Mouse (Mus musculus): Measurements from ENCODE around the gene Ccin. TPM values are rescaled to one million over a fixed set of nuclear protein-coding genes. Genes with fewer than 3 reads are reported as not detected.

The Ccin gene
- total and polyA plus RNA-seq, 2 experiments from 2014 or later, result 0.19 TPM; not detected in 1

- no peak for TF ChIP-seq CTCF (IDR thresholded peaks at IDR 0.05; ENCODE audit: low read depth)
- ATAC-seq, result no peak
- Histone ChIP-seq H3K36me3 (ENCODE audit: insufficient read depth) (no peaks in the 10 kb centered on the region), H3K27me3 (ENCODE audit: insufficient read depth, low read length) (no peaks in the 10 kb centered on the region), H3K4me2 (ENCODE audit: low read depth) (no peak overlapping the region), H3K9me3 (ENCODE audit: low read length) (no peaks in the 10 kb centered on the region), H3K4me1 (ENCODE audit: insufficient read depth) (no peaks in the 10 kb centered on the region), H3K27ac (ENCODE audit: low read depth, low read length) (no peak overlapping the region), H3K4me3 (ENCODE audit: low read depth, low read length) (no peak overlapping the region), H3K9ac (no peak overlapping the region)
- WGBS, result 88% methylated on average over 6 of the region's 6 CpGs
- no peak for DNase-seq
Observed at GRCm38 (mm10) chr4:44003622-44004021, 20.3 kb downstream of the Ccin start.

DNA sequence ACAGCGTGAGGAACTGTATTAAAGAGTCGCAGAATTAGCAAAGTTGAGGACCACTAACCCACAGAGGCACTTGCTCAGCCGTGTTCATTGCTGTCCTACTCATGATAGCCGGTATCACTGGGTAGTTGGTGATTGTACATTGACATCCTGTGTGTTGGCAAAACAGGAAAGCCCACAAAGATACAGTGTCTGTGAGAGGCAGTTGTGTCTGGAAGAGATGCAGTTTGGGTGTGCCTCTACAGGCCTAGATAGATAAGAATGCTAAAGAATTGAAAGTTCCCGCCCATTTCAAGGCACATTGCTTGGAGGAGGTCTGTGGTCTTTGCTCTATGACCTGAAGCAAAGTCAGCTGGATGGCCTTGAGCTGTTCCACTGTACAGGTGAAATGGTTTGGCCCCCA is 20.8 kb downstream of the Ccin start, which contains the start of gene Clta:
Gene Clta (plus strand): TSS at position 327 of the 400 bp plus-strand sequence.
- Histone ChIP-seq H3K27me3 (ENCODE audit: insufficient read depth, low read length) (no peaks in the 10 kb centered on the region), H3K9me3 (ENCODE audit: low read length) (no peaks in the 10 kb centered on the region), H3K4me3 (ENCODE audit: low read depth, low read length) (no peak within 1 kb of the TSS), H3K4me2 (ENCODE audit: low read depth) (no peak within 1 kb of the TSS), H3K9ac (no peak within 1 kb of the TSS), H3K4me1 (ENCODE audit: insufficient read depth) (no peaks in the 10 kb centered on the region), H3K27ac (ENCODE audit: low read depth, low read length) (no peak within 1 kb of the TSS), H3K36me3 (ENCODE audit: insufficient read depth) (no peaks in the 10 kb centered on the region)
- no peak for TF ChIP-seq CTCF (IDR thresholded peaks at IDR 0.05; ENCODE audit: low read depth)
- WGBS, result 91% methylated on average over 5 of the region's 5 CpGs
- ATAC-seq (no peak), DNase-seq (no peak)

DNA sequence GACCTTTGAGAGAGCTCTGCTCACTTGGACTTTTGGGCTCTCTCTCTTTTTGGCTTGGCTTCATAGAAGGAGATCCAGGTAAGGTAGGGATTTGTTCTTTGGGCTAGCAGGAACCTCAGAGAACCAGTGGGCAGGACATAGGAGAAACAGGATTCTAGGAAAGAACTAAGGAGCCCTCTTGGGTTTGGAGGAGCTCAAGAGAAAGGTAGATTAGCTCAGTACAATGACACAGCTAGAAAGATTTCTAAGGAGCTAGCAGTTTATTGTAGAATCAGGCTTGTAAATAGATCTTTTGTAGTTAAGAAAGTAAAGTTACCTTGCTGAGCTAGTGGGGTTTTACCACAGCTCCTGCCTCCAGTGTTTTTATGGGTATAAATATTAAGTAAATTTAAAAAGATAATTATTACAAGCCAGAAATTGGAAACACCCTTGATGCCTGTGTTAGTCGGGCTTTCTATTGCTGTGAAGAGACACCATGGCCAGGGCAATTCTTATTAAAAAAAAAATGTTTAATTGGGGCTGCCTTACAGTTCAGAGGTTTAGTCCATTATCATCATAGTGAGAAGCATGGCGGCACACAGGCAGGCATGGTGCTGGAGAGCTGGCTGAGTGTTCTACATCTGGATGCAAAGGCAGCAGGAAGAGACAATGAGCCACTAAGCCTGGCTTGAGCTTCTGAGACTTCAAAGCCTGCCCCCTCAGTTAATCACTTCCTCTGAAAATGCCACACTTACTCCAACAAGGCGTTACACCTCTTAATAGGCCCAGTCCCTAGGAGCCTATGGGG is 21.5 kb downstream of the Ccin start:
- ATAC-seq (no peak), DNase-seq (no peak)
- H3K27ac ChIP-seq (ENCODE audit: low read depth, low read length), result no peak overlapping the region
- no peak overlapping the region for H3K9ac ChIP-seq
- no peak overlapping the region for H3K4me3 ChIP-seq (ENCODE audit: low read depth, low read length)
- H3K4me1 ChIP-seq (ENCODE audit: insufficient read depth), result no peaks in the 10 kb centered on the region
- 66% methylated on average over 3 of the region's 3 CpGs for WGBS
- no peak for TF ChIP-seq CTCF (IDR thresholded peaks at IDR 0.05; ENCODE audit: low read depth)
- H3K36me3 ChIP-seq (ENCODE audit: insufficient read depth), result no peaks in the 10 kb centered on the region
- no peak overlapping the region for H3K4me2 ChIP-seq (ENCODE audit: low read depth)
- no peaks in the 10 kb centered on the region for H3K9me3 ChIP-seq (ENCODE audit: low read length)
- no peaks in the 10 kb centered on the region for H3K27me3 ChIP-seq (ENCODE audit: insufficient read depth, low read length)

DNA sequence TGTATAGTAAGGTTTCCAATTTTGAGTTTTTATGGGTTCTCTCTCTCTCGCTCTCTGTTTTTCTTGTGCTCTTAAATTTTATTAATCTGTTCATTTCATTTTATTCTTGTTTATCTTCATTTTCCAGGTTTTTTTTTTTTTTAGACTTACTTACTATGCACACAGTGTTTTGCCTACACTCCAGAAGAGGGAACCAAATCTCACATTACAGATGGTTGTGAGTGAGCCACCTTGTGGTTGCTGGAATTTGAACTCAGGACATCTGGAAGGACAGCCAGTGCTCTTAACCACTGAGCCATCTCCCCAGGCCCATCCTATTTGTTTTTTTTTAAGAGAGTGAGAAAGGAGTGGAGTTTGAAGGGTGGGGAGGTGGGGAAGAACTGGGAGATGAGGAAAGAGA is 26.9 kb downstream of the Ccin start:
- 93% methylated on average over 1 of the region's 1 CpGs for whole genome bisulfite sequencing
- H3K4me3 ChIP-seq (ENCODE audit: low read depth, low read length), result no peak overlapping the region

GRCm38 (mm10) chr4:44010893-44011292 is 27.6 kb downstream of the Ccin start:
- Histone ChIP-seq H3K9ac (no peak overlapping the region), H3K4me1 (ENCODE audit: insufficient read depth) (peaks cover 15% of the 10 kb centered on the region), H3K27ac (ENCODE audit: low read depth, low read length) (no peak overlapping the region), H3K9me3 (ENCODE audit: low read length) (no peaks in the 10 kb centered on the region), H3K36me3 (ENCODE audit: insufficient read depth) (peaks cover 3% of the 10 kb centered on the region; the same call in 1 of the 2 replicates), H3K4me3 (ENCODE audit: low read depth, low read length) (no peak overlapping the region), H3K27me3 (ENCODE audit: insufficient read depth, low read length) (no peaks in the 10 kb centered on the region), H3K4me2 (ENCODE audit: low read depth) (no peak overlapping the region)
- no peak for TF ChIP-seq CTCF (IDR thresholded peaks at IDR 0.05; ENCODE audit: low read depth)
- WGBS, result 44% methylated on average over 2 of the region's 2 CpGs
- ATAC-seq, result no peak
- no peak for DNase-seq

More for the DNA sequence above, 26.9 kb downstream of the Ccin start:
- H3K27me3 ChIP-seq (ENCODE audit: insufficient read depth, low read length), result no peaks in the 10 kb centered on the region
- DNase-seq (no peak), ATAC-seq (no peak)
- no peak overlapping the region for H3K27ac ChIP-seq (ENCODE audit: low read depth, low read length)
- no peak overlapping the region for H3K4me2 ChIP-seq (ENCODE audit: low read depth)
- H3K9ac ChIP-seq, result no peak overlapping the region
- H3K36me3 ChIP-seq (ENCODE audit: insufficient read depth), result no peaks in the 10 kb centered on the region
- TF ChIP-seq CTCF (IDR thresholded peaks at IDR 0.05; ENCODE audit: low read depth), result peak; percentile 40
- no peaks in the 10 kb centered on the region for H3K9me3 ChIP-seq (ENCODE audit: low read length)
- peaks cover 15% of the 10 kb centered on the region for H3K4me1 ChIP-seq (ENCODE audit: insufficient read depth)

- H3K27ac ChIP-seq (ENCODE audit: low read depth, low read length), result peak overlapping the region; percentile 87
- peak overlapping the region; percentile 86 for H3K4me3 ChIP-seq (ENCODE audit: low read depth, low read length)
- H3K4me1 ChIP-seq (ENCODE audit: insufficient read depth), result peaks cover 15% of the 10 kb centered on the region
- H3K9ac ChIP-seq, result peak overlapping the region; percentile 86
- no peak for TF ChIP-seq CTCF (IDR thresholded peaks at IDR 0.05; ENCODE audit: low read depth)
- DNase-seq (peak; percentile 6), ATAC-seq (no peak)
- no peaks in the 10 kb centered on the region for H3K27me3 ChIP-seq (ENCODE audit: insufficient read depth, low read length)
- peaks cover 6% of the 10 kb centered on the region; the same call in 1 of the 2 replicates for H3K36me3 ChIP-seq (ENCODE audit: insufficient read depth)
- H3K9me3 ChIP-seq (ENCODE audit: low read length), result no peaks in the 10 kb centered on the region
- peak overlapping the region; percentile 69 for H3K4me2 ChIP-seq (ENCODE audit: low read depth)
- WGBS, result 86% methylated on average over 3 of the region's 3 CpGs
Observed at GRCm38 (mm10) chr4:44011799-44012198, 28.5 kb downstream of the Ccin start.
